Comparison of ENCODE assay signal across 8 mouse cellular contexts in the genomic region with DNA sequence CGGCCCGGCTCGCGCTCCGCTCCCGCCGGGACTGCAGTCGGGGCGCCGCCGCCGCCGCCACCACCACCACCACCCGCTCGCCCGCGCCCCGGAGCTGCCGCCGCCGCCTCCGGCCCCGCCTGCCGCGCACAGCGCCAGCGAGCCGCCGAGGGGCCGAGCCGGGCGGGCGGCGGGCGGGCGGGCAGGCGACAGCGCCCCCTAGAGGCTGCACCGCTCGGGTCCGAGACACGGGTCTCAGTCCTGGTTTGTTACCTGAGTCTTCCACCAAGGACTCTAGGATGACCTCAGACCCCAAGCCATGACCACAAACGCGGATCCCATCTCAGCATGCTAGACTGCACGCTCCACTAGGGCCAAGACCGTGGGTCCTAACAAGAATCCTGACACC. TPM values are rescaled to one million over a fixed set of nuclear protein-coding genes. Genes with fewer than 3 reads are reported as not detected.
A peak's percentile ranks its signal among the peaks of the same experiment; 100 is the strongest.
DNase-seq lines count a peak whose midpoint lies in the region; ATAC-seq lines count a peak whose summit lies in the region.

A gene (minus strand): TSS at position 33 of the 388 bp plus-strand sequence.

- ATAC-seq in inflammation-experienced regulatory T-cells, adult 6 months, result no peak

- peak; percentile 86 to 94 for DNase-seq in adrenal gland, adult (ENCODE audit: inconsistent age in 2 of 2, low spot score in 1 of 2)
- DNase-seq in embryo, embryonic 10 days (ENCODE audit: low spot score), result peak; percentile 79
- peak; percentile 82 for DNase-seq in gastrocnemius, postnatal 25 days
- peak; percentile 75 to 82 for DNase-seq in left cerebral cortex, postnatal 36 days (ENCODE audit: low spot score in 2 of 2)
- DNase-seq in mesoderm, embryonic 11.5 days (ENCODE audit: low read depth, low spot score), result peak; percentile 72
- peak; percentile 49 to 62 for DNase-seq in right cerebral cortex, postnatal 36 days (ENCODE audit: low spot score in 2 of 2)
- peak; percentile 71 to 81 for DNase-seq in urinary bladder, postnatal 4 days (ENCODE audit: low spot score in 2 of 2)

- intact Hi-C loops in left cerebral cortex, postnatal 36 days (cut with DNase I), result loop anchor here (1.0 kb wide), 1 partner anchor 49 kb away; no protein-coding TSS in a partner anchor

RNA-seq across cellular contexts. Expression of the gene that starts here (rescaled TPM):
- total RNA-seq in gastrocnemius, postnatal 25 days (2021), result 10 to 100 TPM; 39.2 to 47.9 TPM
- polyA plus RNA-seq in inflammation-experienced regulatory T-cells, adult 6 months (2017; shearing (Covaris generic)), result 10 to 100 TPM; 81.3 to 90.8 (median 85.9) TPM
- 100 to 1,000 TPM; 223 to 239 TPM for total RNA-seq in left cerebral cortex, postnatal 36 days (2021)

Comparison
In these comparisons a context has a peak if more than half of its experiments do, and no peak if none do; other contexts are left out.
1. RNA of the gene that starts here (total RNA-seq): 223 to 239 TPM in left cerebral cortex, postnatal 36 days; 39.2 to 47.9 TPM in gastrocnemius, postnatal 25 days; every median in the first group is over 4 times any median in the second.
2. Peak in every context shown above with its lines, with median percentiles within 50 percentile points of each other: DNase-seq.